Mouse (Mus musculus): ENCODE measurements around the gene Krtap3-3. TPM values are rescaled to one million over a fixed set of nuclear protein-coding genes. Genes with fewer than 3 reads are reported as not detected.
"Not testable (repeated sequence)": the region's sequence is repeated elsewhere in the genome, so short reads cannot be mapped to it uniquely, and the experiment has no call there.

The Krtap3-3 gene
- total RNA-seq (2014; fragmentation: Nextera tagmentation) (not detected in 2 replicates), total RNA-seq (2017) (not detected in 2 replicates), polyA plus RNA-seq (2012) (not detected in 2 replicates)

- TF ChIP-seq CTCF (IDR thresholded peaks at IDR 0.05; ENCODE audit: low read depth, low read length) (no peak), TAL1 (conservative IDR thresholded peaks at IDR 0.05; ENCODE audit: low read depth, low read length) (no peak), POLR2AphosphoS5 (IDR thresholded peaks at IDR 0.05; ENCODE audit: insufficient replicate concordance, low read depth, low read length) (no peak), GATA1 (IDR thresholded peaks at IDR 0.05; ENCODE audit: borderline replicate concordance, low read length) (no peak), GATA2 (IDR thresholded peaks at IDR 0.05; ENCODE audit: borderline replicate concordance, low read depth, low read length) (no peak)
- Histone ChIP-seq H3K9me3 (replicated peaks) (no peaks in the 10 kb centered on the region), H3K4me1 (ENCODE audit: insufficient read depth, low read depth, low read length) (no peaks in the 10 kb centered on the region), H3K4me3 (ENCODE audit: low read depth, low read length) (no peak within 1 kb of the TSS), H3K27me3 (ENCODE audit: insufficient read depth, low read length) (no peaks in the 10 kb centered on the region), H3K36me3 (replicated peaks) (no peaks in the 10 kb centered on the region)
- ATAC-seq (ENCODE audit: extremely low read depth, insufficient number of reproducible peaks, low FRiP score, poor library complexity, severe bottlenecking) (no peak), DNase-seq (ENCODE audit: low spot score) (no peak)
Observed at GRCm38 (mm10) chr11:99550765-99551164, at the start of gene Krtap3-3. Krtap3-3 (minus strand) TSS chr11:99550865.

- H3K36me3 ChIP-seq (replicated peaks); H3K4me3 ChIP-seq (ENCODE audit: low read depth, low read length); H3K27me3 ChIP-seq (ENCODE audit: insufficient read depth, low read length); ATAC-seq (ENCODE audit: extremely low read depth, insufficient number of reproducible peaks, low FRiP score, poor library complexity, severe bottlenecking); DNase-seq (ENCODE audit: low spot score); H3K4me1 ChIP-seq (ENCODE audit: insufficient read depth, low read depth, low read length): not testable (repeated sequence)
- peaks cover 11% of the 10 kb centered on the region; the same call in 1 of the 2 replicates for H3K9me3 ChIP-seq (replicated peaks)
Observed at GRCm38 (mm10) chr11:99597742-99598141, 47.1 kb upstream of the Krtap3-3 start, which contains the start of gene Krtap9-3. Krtap9-3 (minus strand) TSS chr11:99598105.

DNA sequence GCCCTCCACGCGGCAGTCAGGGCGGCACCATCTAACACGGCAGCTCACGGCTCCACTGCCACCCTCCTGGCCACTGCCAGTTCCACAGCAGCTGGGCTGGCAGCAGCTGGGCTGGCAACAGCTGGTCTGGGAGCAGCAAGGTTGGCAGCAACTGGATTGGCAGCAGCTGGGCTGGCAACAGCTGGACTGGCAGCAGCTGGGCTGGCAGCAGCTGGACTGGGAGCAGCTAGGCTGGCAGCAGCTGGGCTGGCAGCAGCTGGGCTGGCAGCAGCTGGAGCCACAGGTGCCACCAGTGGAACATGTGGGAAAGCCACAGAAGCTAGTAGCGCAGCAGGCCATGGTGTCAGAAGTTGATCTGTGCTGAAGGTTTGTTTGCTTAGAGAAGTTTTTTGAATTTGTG, 40.3 kb upstream of the Krtap3-3 start, which contains the start of gene Krtap1-3:
Gene Krtap1-3, minus strand, starts transcription at position 359 of the 400 bp plus-strand sequence.
- Histone ChIP-seq H3K4me3 (ENCODE audit: low read depth, low read length) (no peak within 1 kb of the TSS), H3K27me3 (ENCODE audit: insufficient read depth, low read length) (no peaks in the 10 kb centered on the region), H3K9me3 (replicated peaks) (peaks cover 11% of the 10 kb centered on the region), H3K4me1 (ENCODE audit: insufficient read depth, low read depth, low read length) (no peaks in the 10 kb centered on the region), H3K36me3 (replicated peaks) (no peaks in the 10 kb centered on the region)
- no peak for TF ChIP-seq GATA1 (IDR thresholded peaks at IDR 0.05; ENCODE audit: borderline replicate concordance, low read length)
- no peak for TF ChIP-seq GATA2 (IDR thresholded peaks at IDR 0.05; ENCODE audit: borderline replicate concordance, low read depth, low read length)
- no peak for TF ChIP-seq TAL1 (conservative IDR thresholded peaks at IDR 0.05; ENCODE audit: low read depth, low read length)
- no peak for TF ChIP-seq CTCF (IDR thresholded peaks at IDR 0.05; ENCODE audit: low read depth, low read length)
- no peak for TF ChIP-seq POLR2AphosphoS5 (IDR thresholded peaks at IDR 0.05; ENCODE audit: insufficient replicate concordance, low read depth, low read length)
- DNase-seq (ENCODE audit: low spot score) (no peak), ATAC-seq (ENCODE audit: extremely low read depth, insufficient number of reproducible peaks, low FRiP score, poor library complexity, severe bottlenecking) (no peak)

DNA sequence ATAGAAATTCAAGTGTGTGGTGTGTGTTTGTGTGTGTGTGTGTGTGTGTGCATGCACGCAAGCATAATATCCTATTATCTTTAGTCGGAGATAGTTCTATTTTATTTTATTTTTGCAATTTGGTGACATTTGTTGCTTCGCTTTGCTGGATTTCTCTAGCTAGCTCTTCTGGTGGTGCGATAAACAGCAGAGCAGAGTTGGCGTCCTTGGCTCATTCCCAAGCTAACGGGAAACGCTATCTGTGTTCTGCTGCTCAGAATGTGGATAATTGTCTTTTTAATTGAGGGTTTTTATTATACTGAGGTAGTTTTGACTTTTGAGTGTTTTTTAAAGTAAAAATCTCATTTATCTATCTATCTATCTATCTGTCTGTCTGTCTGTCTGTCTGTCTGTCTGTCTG, 34.4 kb upstream of the Krtap3-3 start:
- Histone ChIP-seq H3K9me3 (replicated peaks) (peaks cover 11% of the 10 kb centered on the region), H3K27me3 (ENCODE audit: insufficient read depth, low read length) (no peaks in the 10 kb centered on the region), H3K4me3 (ENCODE audit: low read depth, low read length) (no peak overlapping the region), H3K36me3 (replicated peaks) (no peaks in the 10 kb centered on the region), H3K4me1 (ENCODE audit: insufficient read depth, low read depth, low read length) (no peaks in the 10 kb centered on the region)
- TF ChIP-seq CTCF (IDR thresholded peaks at IDR 0.05; ENCODE audit: low read depth, low read length): no peak
- no peak for TF ChIP-seq TAL1 (conservative IDR thresholded peaks at IDR 0.05; ENCODE audit: low read depth, low read length)
- TF ChIP-seq GATA2 (IDR thresholded peaks at IDR 0.05; ENCODE audit: borderline replicate concordance, low read depth, low read length): no peak
- DNase-seq (ENCODE audit: low spot score) (no peak), ATAC-seq (ENCODE audit: extremely low read depth, insufficient number of reproducible peaks, low FRiP score, poor library complexity, severe bottlenecking) (no peak)

- Histone ChIP-seq H3K36me3 (replicated peaks) (no peaks in the 10 kb centered on the region), H3K4me1 (ENCODE audit: insufficient read depth, low read depth, low read length) (no peaks in the 10 kb centered on the region), H3K27me3 (ENCODE audit: insufficient read depth, low read length) (no peaks in the 10 kb centered on the region), H3K9me3 (replicated peaks) (peaks cover 11% of the 10 kb centered on the region), H3K4me3 (ENCODE audit: low read depth, low read length) (no peak within 1 kb of the TSS)
- no peak for TF ChIP-seq GATA2 (IDR thresholded peaks at IDR 0.05; ENCODE audit: borderline replicate concordance, low read depth, low read length)
- no peak for TF ChIP-seq CTCF (IDR thresholded peaks at IDR 0.05; ENCODE audit: low read depth, low read length)
- no peak for TF ChIP-seq TAL1 (conservative IDR thresholded peaks at IDR 0.05; ENCODE audit: low read depth, low read length)
- no peak for TF ChIP-seq POLR2AphosphoS5 (IDR thresholded peaks at IDR 0.05; ENCODE audit: insufficient replicate concordance, low read depth, low read length)
- TF ChIP-seq GATA1 (IDR thresholded peaks at IDR 0.05; ENCODE audit: borderline replicate concordance, low read length): no peak
- no peak for ATAC-seq (ENCODE audit: extremely low read depth, insufficient number of reproducible peaks, low FRiP score, poor library complexity, severe bottlenecking)
- DNase-seq (ENCODE audit: low spot score): no peak
Observed at GRCm38 (mm10) chr11:99583245-99583704, 32.6 kb upstream of the Krtap3-3 start, which contains the start of gene Krtap1-4. Krtap1-4 (minus strand) TSS chr11:99583654.

GRCm38 (mm10) chr11:99581564-99581963, 30.9 kb upstream of the Krtap3-3 start:
- DNase-seq (ENCODE audit: low spot score) (no peak), ATAC-seq (ENCODE audit: extremely low read depth, insufficient number of reproducible peaks, low FRiP score, poor library complexity, severe bottlenecking) (no peak)
- Histone ChIP-seq H3K9me3 (replicated peaks) (peaks cover 11% of the 10 kb centered on the region), H3K4me3 (ENCODE audit: low read depth, low read length) (no peak overlapping the region), H3K4me1 (ENCODE audit: insufficient read depth, low read depth, low read length) (no peaks in the 10 kb centered on the region), H3K36me3 (replicated peaks) (no peaks in the 10 kb centered on the region), H3K27me3 (ENCODE audit: insufficient read depth, low read length) (no peaks in the 10 kb centered on the region)
- TF ChIP-seq CTCF (IDR thresholded peaks at IDR 0.05; ENCODE audit: low read depth, low read length) (no peak), POLR2AphosphoS5 (IDR thresholded peaks at IDR 0.05; ENCODE audit: insufficient replicate concordance, low read depth, low read length) (no peak), GATA1 (IDR thresholded peaks at IDR 0.05; ENCODE audit: borderline replicate concordance, low read length) (no peak), GATA2 (IDR thresholded peaks at IDR 0.05; ENCODE audit: borderline replicate concordance, low read depth, low read length) (no peak), TAL1 (conservative IDR thresholded peaks at IDR 0.05; ENCODE audit: low read depth, low read length) (no peak)

Measured in G1E (cell line).